Mouse (Mus musculus): ENCODE results near the gene Slfn4.

- TF ChIP-seq REST (IDR thresholded peaks at IDR 0.05; ENCODE audit: insufficient read depth, insufficient read length) (no peak), POLR2A (IDR thresholded peaks at IDR 0.05; ENCODE audit: insufficient read length, low read depth) (no peak), E2F4 (IDR thresholded peaks at IDR 0.05; ENCODE audit: insufficient read depth) (no peak), MAX (IDR thresholded peaks at IDR 0.05; ENCODE audit: low read depth) (no peak), MYOD1 (IDR thresholded peaks at IDR 0.05; ENCODE audit: control insufficient read depth in 1 of 3, insufficient read length in 2 of 3, low read depth in 2 of 3) (no peak), USF1 (IDR thresholded peaks at IDR 0.05; ENCODE audit: low read depth) (no peak), POLR2AphosphoS2 (IDR thresholded peaks at IDR 0.05; ENCODE audit: insufficient read length, low read depth) (no peak), CEBPB (IDR thresholded peaks at IDR 0.05; ENCODE audit: insufficient read depth, poor library complexity, severe bottlenecking) (no peak), MYOG (IDR thresholded peaks at IDR 0.05; ENCODE audit: control insufficient read depth in 1 of 3, insufficient read depth in 1 of 3, insufficient read length in 2 of 3, low read depth in 2 of 3) (no peak)
These were observed 49.8 kb downstream of the Slfn4 start for GRCm38 (mm10) chr11:83224750-83225149.

Measured in myocyte (in vitro differentiated cells).